Mouse (Mus musculus) ES-Bruce4 (cell line): Measurements from ENCODE around the gene Arhgap44.

ENCODE experiments used
- CTCF ChIP-seq: IDR thresholded peaks from one replicate; pipeline ENCODE4 v1.8.1; 2011; ENCODE audit warnings: low read depth, low read length
- POLR2A ChIP-seq: IDR thresholded peaks from one replicate; pipeline ENCODE4 v1.8.1; 2011; ENCODE audit warnings: low read length; ENCODE audit not compliant: insufficient read depth

DNA sequence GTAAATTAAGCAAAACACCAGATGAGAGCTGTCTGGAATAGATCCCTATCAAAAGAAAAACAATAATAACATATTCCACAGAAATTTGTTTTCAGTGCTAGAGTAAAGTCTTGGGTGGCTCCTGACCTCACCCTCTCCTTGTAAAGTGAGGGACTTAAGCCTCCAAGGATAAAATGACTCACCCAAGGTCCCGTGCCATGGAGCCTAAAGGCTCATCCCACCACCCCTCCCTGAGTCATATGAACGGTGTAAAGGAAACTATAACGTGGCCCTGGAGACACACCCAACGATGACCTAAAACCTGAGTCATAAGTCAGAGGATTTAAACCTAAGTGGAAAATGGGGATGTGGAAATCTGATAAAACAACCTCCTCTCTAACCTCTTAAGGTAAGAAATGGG is 34.1 kb downstream of the Arhgap44 start:
- no peak for TF ChIP-seq CTCF
- TF ChIP-seq POLR2A = no peak
